ENCODE assay signal across 16 mouse cellular contexts in genomic region chr13:51855584-51855983, GRCm38 (mm10).
"Had no signal": no experiment of that assay in that cellular context is flagged by ENCODE, and none has a peak within 500 bp of the region (broad histone marks: within the 10 kb centered on the region; RNA-seq: fewer than 3 reads in every experiment).

No protein-coding gene starts in this region.

- H3K27ac ChIP-seq: liver, embryonic 15.5 days; midbrain, embryonic 12.5 days; neural tube, embryonic 12.5 days had no signal

- H3K9ac ChIP-seq: liver, embryonic 15.5 days; lung, embryonic 14.5 days; midbrain, embryonic 12.5 days; neural tube, embryonic 12.5 days had no signal

- H3K27me3 ChIP-seq: liver, embryonic 15.5 days had no signal

- H3K36me3 ChIP-seq: liver, embryonic 15.5 days; midbrain, embryonic 12.5 days; neural tube, embryonic 12.5 days had no signal

- H3K4me2 ChIP-seq: liver, embryonic 15.5 days; lung, embryonic 14.5 days; midbrain, embryonic 12.5 days; neural tube, embryonic 12.5 days had no signal

- H3K9me3 ChIP-seq: liver, embryonic 15.5 days; megakaryocyte, embryonic 14.5 days; midbrain, embryonic 12.5 days; neural tube, embryonic 12.5 days had no signal

- H3K4me3 ChIP-seq: liver, embryonic 15.5 days; megakaryocyte, embryonic 14.5 days; midbrain, embryonic 12.5 days; neural tube, embryonic 12.5 days had no signal

- DNase-seq: lung, adult 18-20 months; lung, embryonic 14.5 days; lung, postnatal 10 days; lung, postnatal 4 days; midbrain, embryonic 14.5 days; right cerebral cortex, adult 18-20 months; right cerebral cortex, postnatal 25 days; right cerebral cortex, postnatal 4 days; spleen, adult 18-20 months; thymus, adult 18-20 months; thymus, postnatal 14 days; thymus, postnatal 36 days had no signal
